Mouse (Mus musculus) right cerebral cortex, postnatal 25 days (tissue): ENCODE data around the gene Atf3.

Experiments
- DNase-seq: peaks from one replicate; pipeline ENCODE4 v3.0.0; 2022

Gene Atf3

GRCm38 (mm10) chr1:191217939-191218338 lies at the start of gene Atf3:
TSS of gene Atf3 (minus strand) at chr1:191218039.
- DNase-seq = no peak

- no peak for DNase-seq
Measured at GRCm38 (mm10) chr1:191267162-191267561, 49.3 kb upstream of the Atf3 start.

- DNase-seq = no peak
Measured at GRCm38 (mm10) chr1:191263471-191263870, 45.6 kb upstream of the Atf3 start.

- no peak for DNase-seq
Measured at GRCm38 (mm10) chr1:191261861-191262260, 44.0 kb upstream of the Atf3 start.

GRCm38 (mm10) chr1:191259661-191260060 lies 41.8 kb upstream of the Atf3 start:
- DNase-seq = no peak

- no peak for DNase-seq
Measured at GRCm38 (mm10) chr1:191259121-191259520, 41.3 kb upstream of the Atf3 start.

GRCm38 (mm10) chr1:191258521-191258920 lies 40.7 kb upstream of the Atf3 start:
- no peak for DNase-seq

- DNase-seq = no peak
Measured at GRCm38 (mm10) chr1:191257981-191258380, 40.1 kb upstream of the Atf3 start.

GRCm38 (mm10) chr1:191257351-191257771 lies 39.5 kb upstream of the Atf3 start:
- no peak for DNase-seq

- DNase-seq = no peak
Measured at GRCm38 (mm10) chr1:191256566-191257350, 38.9 kb upstream of the Atf3 start.

GRCm38 (mm10) chr1:191256134-191256533 lies 38.3 kb upstream of the Atf3 start:
- DNase-seq = no peak

GRCm38 (mm10) chr1:191254448-191254847 lies 36.6 kb upstream of the Atf3 start:
- no peak for DNase-seq

- no peak for DNase-seq
Measured at GRCm38 (mm10) chr1:191253636-191254035, 35.8 kb upstream of the Atf3 start.

- DNase-seq = no peak
Measured at GRCm38 (mm10) chr1:191249975-191250374, 32.1 kb upstream of the Atf3 start.

GRCm38 (mm10) chr1:191248423-191248822 lies 30.6 kb upstream of the Atf3 start:
- no peak for DNase-seq

- no peak for DNase-seq
Measured at GRCm38 (mm10) chr1:191247561-191247960, 29.7 kb upstream of the Atf3 start.

- no peak for DNase-seq
Measured at GRCm38 (mm10) chr1:191243855-191244254, 26.0 kb upstream of the Atf3 start.

GRCm38 (mm10) chr1:191242065-191242698 lies 24.3 kb upstream of the Atf3 start:
- no peak for DNase-seq

GRCm38 (mm10) chr1:191241574-191241973 lies 23.7 kb upstream of the Atf3 start:
- DNase-seq = no peak

GRCm38 (mm10) chr1:191239602-191240001 lies 21.8 kb upstream of the Atf3 start:
- DNase-seq = no peak

GRCm38 (mm10) chr1:191235788-191236542 lies 18.1 kb upstream of the Atf3 start:
- DNase-seq = no peak

- DNase-seq = no peak
Measured at GRCm38 (mm10) chr1:191234837-191235236, 17.0 kb upstream of the Atf3 start.

GRCm38 (mm10) chr1:191230355-191230931 lies 12.6 kb upstream of the Atf3 start:
- DNase-seq = no peak
